Mouse (Mus musculus) liver, adult 2 months (tissue): ENCODE results near the gene Nlgn2. TPM values are rescaled to one million over a fixed set of nuclear protein-coding genes. Genes with fewer than 3 reads are reported as not detected.

Experiments used
- DNase-seq: peaks from one replicate; pipeline ENCODE4 v3.0.0-alpha.2; 2011; ENCODE audit warnings: low read depth, low spot score; ENCODE audit errors: extremely low read depth
- H3K27ac ChIP-seq: fragments of 200-500 bp; replicated peaks from 2 replicates; pipeline ENCODE4 v1.5.1; 2012; ENCODE audit warnings: low read depth, mild to moderate bottlenecking, control low read depth, inconsistent platforms, low read length; ENCODE audit not compliant: insufficient read depth
- H3K27me3 ChIP-seq: fragments of 200-500 bp; 2 replicates; pipeline ENCODE4 v1.6.1; 2012; ENCODE audit warnings: mild to moderate bottlenecking, moderate library complexity, low read length, inconsistent platforms; ENCODE audit not compliant: control insufficient read depth, insufficient read depth
- H3K36me3 ChIP-seq: fragments of 200-500 bp; 2 replicates; pipeline ENCODE4 v1.6.1; 2012; ENCODE audit warnings: low read length, inconsistent platforms; ENCODE audit not compliant: control insufficient read depth, insufficient read depth
- H3K4me1 ChIP-seq: fragments of 200-500 bp; 2 replicates; pipeline ENCODE4 v1.6.1; 2011; ENCODE audit warnings: low read length; ENCODE audit not compliant: control insufficient read depth, insufficient read depth
- H3K4me3 ChIP-seq: fragments of 200-500 bp; 2 replicates; pipeline ENCODE4 v1.5.1; 2011; ENCODE audit warnings: low read depth, mild to moderate bottlenecking, control low read depth, low read length, moderate library complexity; ENCODE audit not compliant: insufficient read depth
- H3K79me2 ChIP-seq: fragments of 200-500 bp; 2 replicates; pipeline ENCODE4 v1.6.1; 2012; ENCODE audit warnings: inconsistent platforms, mild to moderate bottlenecking, low read length, moderate library complexity; ENCODE audit not compliant: control insufficient read depth, insufficient read depth
- H3K9ac ChIP-seq: fragments of 200-500 bp; 2 replicates; pipeline ENCODE4 v1.6.1; 2012; ENCODE audit warnings: low read depth, mild to moderate bottlenecking, control low read depth, inconsistent platforms, low read length
- CTCF ChIP-seq: fragments of 200-500 bp; IDR thresholded peaks from 2 replicates; pipeline ENCODE4 v1.5.1; 2011; ENCODE audit warnings: low read depth, low read length, control low read depth
- POLR2A ChIP-seq: fragments of 200-500 bp; IDR thresholded peaks from 2 replicates; pipeline ENCODE4 v1.6.1; 2011; ENCODE audit warnings: low read length, control low read depth; ENCODE audit not compliant: insufficient read depth; ENCODE audit errors: extremely low read depth
- WGBS: fragments of 180-500 bp; shearing (Covaris S2); methylation state at CpG from one replicate; pipeline ENCODE4 v1.1.7; 2018; 5-methylcytosine and 5-hydroxymethylcytosine counted together
- polyA plus RNA-seq: library from polyadenylated mRNA; depleted of rRNA; stranded (reverse); fragments of >200 nt; gene quantifications from 2 replicates; pipeline ENCODE4 v1.2.3, GENCODE M21; 2012
- total RNA-seq: library from RNA; depleted of rRNA; stranded (reverse); fragments of >200 nt; gene quantifications from 2 replicates; pipeline ENCODE4 v1.2.3, GENCODE M21; 2014

Gene Nlgn2
- total and polyA plus RNA-seq, 2 experiments, result 0.18 to 1.9 TPM

DNA sequence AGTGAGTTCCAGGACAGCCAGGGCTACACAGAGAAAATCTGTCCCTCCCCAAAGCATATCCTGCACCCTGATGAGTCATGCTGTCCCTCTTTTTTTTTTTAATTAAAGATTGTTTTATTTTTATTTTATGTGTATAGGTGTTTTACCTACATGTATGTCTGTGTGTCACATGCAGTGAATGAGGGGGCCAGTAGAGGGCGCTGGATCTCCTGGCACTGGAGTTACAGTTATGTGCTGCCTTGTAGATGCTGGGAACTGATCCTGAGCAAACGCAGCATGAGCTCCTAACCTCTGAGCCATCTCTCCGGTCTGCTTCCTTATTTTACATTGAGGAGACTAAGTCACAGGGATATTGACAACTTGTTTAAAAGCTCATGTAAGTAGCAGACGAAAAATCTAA, 45.5 kb upstream of the Nlgn2 start:
- TF ChIP-seq POLR2A, result no peak
- peak; percentile 53; the same call in 1 of the 2 replicates for TF ChIP-seq CTCF
- Histone ChIP-seq H3K4me1 (0 out of 2 replicates have a peak, but pooled peaks cover 3% of the 10 kb centered on the region), H3K36me3 (no peaks in the 10 kb centered on the region), H3K27ac (no peak overlapping the region), H3K27me3 (no peaks in the 10 kb centered on the region), H3K9ac (no peak overlapping the region), H3K4me3 (no peak overlapping the region), H3K79me2 (no peaks in the 10 kb centered on the region)
- WGBS, result 75% methylated on average over 4 of the region's 4 CpGs
- DNase-seq, result no peak

DNA sequence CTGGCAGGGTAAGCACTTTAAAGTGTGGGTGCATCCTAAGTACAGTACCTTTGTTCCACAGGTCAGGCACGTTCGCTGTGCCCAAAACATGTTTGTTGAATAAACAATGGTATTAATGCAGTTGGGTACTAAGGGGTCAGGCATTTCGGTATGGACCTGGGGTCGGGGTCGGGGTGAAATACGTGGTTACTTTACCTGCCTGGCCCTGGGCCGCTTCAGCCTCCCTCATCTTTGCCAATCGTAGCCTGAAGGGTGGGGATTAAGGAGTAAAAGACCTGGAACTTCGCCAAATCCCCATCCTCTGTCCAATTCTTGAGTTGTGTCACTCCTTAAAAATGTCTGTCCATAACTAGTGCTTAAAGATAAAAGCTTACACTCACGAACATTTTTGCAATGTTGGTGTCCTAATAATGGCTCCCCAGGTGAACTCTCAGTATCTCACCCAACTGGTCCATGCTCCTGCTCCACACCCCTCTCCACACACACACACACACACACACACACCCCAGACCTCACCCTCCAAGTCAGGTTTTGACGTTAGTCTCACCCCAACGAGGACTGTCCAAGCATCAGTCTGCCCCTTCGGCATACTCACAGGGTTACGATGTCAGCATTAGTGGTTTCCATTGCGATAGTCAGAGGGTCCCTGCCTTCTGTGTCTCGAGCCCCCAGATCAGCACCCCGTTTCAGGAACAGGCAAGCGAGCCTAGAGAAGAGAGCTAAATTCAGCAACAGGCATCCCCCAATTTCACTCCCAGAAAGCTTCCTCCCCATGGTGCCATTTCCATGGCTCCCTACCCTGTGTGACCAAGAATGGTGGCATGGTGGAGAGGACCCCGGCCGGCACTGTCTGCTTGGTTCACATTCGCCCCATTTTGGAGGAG, 44.4 kb upstream of the Nlgn2 start:
- H3K4me1 ChIP-seq, result 0 out of 2 replicates have a peak, but pooled peaks cover 3% of the 10 kb centered on the region
- peak overlapping the region; percentile 27; the same call in 1 of the 2 replicates for H3K27ac ChIP-seq
- peak overlapping the region; percentile 28; the same call in 1 of the 2 replicates for H3K9ac ChIP-seq
- TF ChIP-seq POLR2A, result no peak
- TF ChIP-seq CTCF, result no peak
- WGBS, result 62% methylated on average over 21 of the region's 21 CpGs
- H3K4me3 ChIP-seq, result no peak overlapping the region
- H3K36me3 ChIP-seq, result no peaks in the 10 kb centered on the region
- H3K27me3 ChIP-seq, result no peaks in the 10 kb centered on the region
- no peak for DNase-seq
- no peaks in the 10 kb centered on the region for H3K79me2 ChIP-seq

DNA sequence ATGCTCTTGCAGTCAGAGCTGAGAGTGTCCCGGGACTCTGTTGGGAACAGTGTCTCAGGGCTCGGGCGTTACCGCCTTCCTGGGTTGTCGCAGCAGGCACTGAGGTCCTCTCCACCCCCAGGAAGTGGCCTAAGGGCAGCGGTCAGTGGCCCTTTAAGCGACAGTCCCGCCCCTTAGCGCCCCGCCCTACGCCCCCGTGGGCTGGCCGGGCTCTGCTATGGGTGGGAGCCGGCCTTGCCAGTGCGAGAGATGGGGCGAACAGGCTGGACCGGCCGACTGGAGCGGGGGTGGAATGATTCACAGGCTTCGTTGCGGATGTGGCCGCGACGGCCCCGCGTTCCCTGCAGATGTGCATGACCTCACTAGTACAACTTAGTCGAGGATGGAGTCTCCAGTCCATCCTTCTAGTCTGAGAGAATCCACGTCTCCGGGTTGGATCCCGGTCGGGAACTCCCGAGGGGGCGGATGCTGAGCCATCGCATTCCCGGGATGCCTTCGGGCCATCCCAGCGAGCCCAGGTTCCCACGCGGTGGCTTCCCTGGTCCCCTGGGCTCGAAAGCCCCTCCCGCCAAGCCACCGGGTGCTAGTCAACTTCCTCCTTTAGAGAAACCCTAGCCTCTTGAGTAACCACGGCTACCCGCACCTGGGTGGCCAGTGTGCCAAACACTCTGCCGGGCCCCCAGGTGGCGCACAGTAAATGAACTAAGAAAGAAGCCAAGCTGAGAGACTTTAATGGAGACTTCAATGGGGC, 43.4 kb upstream of the Nlgn2 start, which contains the start of gene Kctd11:
Gene Kctd11 (minus strand): TSS at position 554 of the 751 bp plus-strand sequence.
- DNase-seq, result peak; percentile 72
- 0 out of 2 replicates have a peak, but pooled peaks cover 3% of the 10 kb centered on the region for H3K4me1 ChIP-seq
- peak within 1 kb of the TSS; percentile 64 for H3K4me3 ChIP-seq
- peak within 1 kb of the TSS; percentile 57 for H3K9ac ChIP-seq
- WGBS, result under 1% methylated on average over 46 of the region's 46 CpGs
- H3K27ac ChIP-seq, result peak within 1 kb of the TSS; percentile 51
- H3K36me3 ChIP-seq, result no peaks in the 10 kb centered on the region
- H3K27me3 ChIP-seq, result no peaks in the 10 kb centered on the region
- TF ChIP-seq POLR2A (peak; percentile 61; the same call in 1 of the 2 replicates), CTCF (peak; percentile 22; the same call in 1 of the 2 replicates)
- no peaks in the 10 kb centered on the region for H3K79me2 ChIP-seq

DNA sequence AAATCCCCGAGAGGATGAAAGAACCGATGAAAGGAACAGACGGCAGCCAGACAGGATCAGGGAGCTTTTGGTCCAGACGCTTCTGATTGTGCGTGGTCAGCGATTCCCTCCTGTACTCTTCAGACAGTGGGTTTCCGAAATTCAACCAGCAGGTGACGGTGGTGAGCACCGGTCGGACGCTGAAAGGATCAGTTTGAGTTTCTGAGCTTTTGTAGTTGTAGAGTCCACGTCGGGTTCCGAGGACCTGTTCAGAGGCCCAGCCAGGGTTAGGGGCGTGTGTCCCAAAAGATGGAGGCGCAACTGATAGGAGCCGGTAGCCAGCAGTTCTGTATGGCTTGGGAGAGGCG, 42.9 kb upstream of the Nlgn2 start:
- Histone ChIP-seq H3K79me2 (no peaks in the 10 kb centered on the region), H3K27me3 (no peaks in the 10 kb centered on the region), H3K4me3 (peak overlapping the region; percentile 64), H3K36me3 (no peaks in the 10 kb centered on the region), H3K4me1 (0 out of 2 replicates have a peak, but pooled peaks cover 3% of the 10 kb centered on the region), H3K27ac (peak overlapping the region; percentile 51), H3K9ac (peak overlapping the region; percentile 57)
- peak; percentile 59 for DNase-seq
- no peak for TF ChIP-seq POLR2A
- peak; percentile 77 for TF ChIP-seq CTCF
- under 1% methylated on average over 18 of the region's 18 CpGs for WGBS

DNA sequence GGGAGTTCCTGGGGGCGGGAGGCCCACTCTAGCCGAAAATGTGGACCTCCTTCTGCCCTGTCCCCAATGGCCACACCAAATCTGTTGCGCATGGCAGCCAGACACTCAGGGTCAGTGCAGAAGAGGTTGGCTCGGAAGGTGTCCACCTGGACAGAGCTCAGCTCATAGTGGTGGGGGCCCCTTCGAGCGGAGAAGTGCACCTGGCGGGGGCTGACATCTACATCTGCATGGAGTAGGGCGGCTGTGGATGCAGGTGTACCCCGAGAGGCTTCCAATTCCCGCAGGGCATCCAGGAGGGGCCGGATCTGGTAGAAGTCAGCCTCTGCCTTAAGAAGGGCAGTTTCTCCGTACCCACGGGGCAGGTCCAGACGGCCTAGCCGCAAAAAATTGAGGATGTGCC, 42.1 kb upstream of the Nlgn2 start:
- Histone ChIP-seq H3K4me1 (0 out of 2 replicates have a peak, but pooled peaks cover 3% of the 10 kb centered on the region), H3K9ac (peak overlapping the region; percentile 31), H3K36me3 (no peaks in the 10 kb centered on the region), H3K27ac (no peak overlapping the region), H3K79me2 (no peaks in the 10 kb centered on the region), H3K27me3 (no peaks in the 10 kb centered on the region), H3K4me3 (peak overlapping the region; percentile 29)
- no peak for DNase-seq
- no peak for TF ChIP-seq CTCF
- TF ChIP-seq POLR2A, result no peak
- 76% methylated on average over 15 of the region's 15 CpGs for WGBS
